9 mouse cellular contexts compared by ENCODE assay signal in genomic region chr16:78316849-78317248, GRCm38 (mm10). TPM values are rescaled to one million over a fixed set of nuclear protein-coding genes. Genes with fewer than 3 reads are reported as not detected.
DNase-seq lines count a peak whose midpoint lies in the region; ATAC-seq and TF ChIP-seq lines count a peak whose summit lies in the region.
"Had no signal": no experiment of that assay in that cellular context is flagged by ENCODE, and none has a peak within 500 bp of the region (broad histone marks: within the 10 kb centered on the region; RNA-seq: fewer than 3 reads in every experiment).

No protein-coding gene starts in this region.

- TF ChIP-seq RAD21 in CH12.LX (IDR thresholded peaks at IDR 0.05; ENCODE audit: low read depth, low read length) = peak; percentile 63

- H3K4me2 ChIP-seq in kidney, embryonic 15.5 days = no peak overlapping the region
- no peak overlapping the region for H3K4me2 ChIP-seq in CH12.LX (ENCODE audit: insufficient read depth, low read depth, poor library complexity, severe bottlenecking)
- H3K4me2 ChIP-seq: liver, embryonic 13.5 days had no signal

- H3K79me2 ChIP-seq in CH12.LX (replicated peaks; ENCODE audit: control insufficient read depth, extremely low read depth, insufficient read depth, poor library complexity, severe bottlenecking) = no peaks in the 10 kb centered on the region

- no peak overlapping the region for H3K9ac ChIP-seq in kidney, embryonic 15.5 days
- H3K9ac ChIP-seq in CH12.LX (ENCODE audit: insufficient read depth, low read depth) = no peak overlapping the region
- H3K9ac ChIP-seq: liver, embryonic 13.5 days had no signal

- no peak overlapping the region for H3K27ac ChIP-seq in kidney, embryonic 15.5 days
- H3K27ac ChIP-seq in CH12.LX (ENCODE audit: insufficient read depth, low read depth) = no peak overlapping the region
- H3K27ac ChIP-seq: liver, embryonic 13.5 days had no signal

- dilution Hi-C loops in CH12.LX (cut with MboI; ENCODE audit: extremely low pct_ligation_motif_present, extremely low pct_unique_long_range_greater_than_20kb, low sequenced_read_pairs) = no loop called here

- TF ChIP-seq CTCF in CH12.LX (conservative IDR thresholded peaks at IDR 0.05 in 1 of 2, IDR thresholded peaks at IDR 0.05 in 1 of 2; ENCODE audit: low read depth in 2 of 2, low read length in 2 of 2) = peak in 1 of 2 experiments; percentile 68; a peak in 3 of 4 replicates

- peak; percentile 44 for DNase-seq in kidney, adult 11 months
- DNase-seq in CH12.LX (ENCODE audit: extremely low read depth) = peak; percentile 42
- peak; percentile 72 for DNase-seq in brain, adult 2 months (ENCODE audit: low read depth, low spot score)
- peak; percentile 33 to 52 for DNase-seq in frontal cortex, postnatal 25 days (ENCODE audit: low spot score in 2 of 2)
- DNase-seq in kidney, postnatal 36 days = peak; percentile 41 to 78
- peak; percentile 58 for DNase-seq in thymus, postnatal 14 days
- DNase-seq: liver, embryonic 13.5 days had no signal

- H3K4me3 ChIP-seq in kidney, embryonic 15.5 days (replicated peaks) = no peak overlapping the region
- H3K4me3 ChIP-seq in CH12.LX (replicated peaks in 1 of 3; ENCODE audit: low read depth in 2 of 3, low read length in 2 of 3, poor library complexity in 1 of 3) = no peak overlapping the region
- H3K4me3 ChIP-seq: liver, embryonic 13.5 days had no signal

- in situ Hi-C loops in CH12.LX (cut with MboI; ENCODE audit: low pct_ligation_motif_present, low pct_unique_long_range_greater_than_20kb, low sequenced_read_pairs) = no loop called here

- H3K36me3 ChIP-seq in kidney, embryonic 15.5 days = no peaks in the 10 kb centered on the region
- H3K36me3 ChIP-seq in CH12.LX (replicated peaks in 1 of 2; ENCODE audit: control insufficient read depth in 1 of 2, insufficient read depth in 1 of 2, low read length in 1 of 2) = no peaks in the 10 kb centered on the region
- H3K36me3 ChIP-seq: liver, embryonic 13.5 days had no signal

- no peaks in the 10 kb centered on the region for H3K27me3 ChIP-seq in kidney, embryonic 15.5 days
- H3K27me3 ChIP-seq in CH12.LX (replicated peaks) = no peaks in the 10 kb centered on the region
- H3K27me3 ChIP-seq: liver, embryonic 13.5 days had no signal

- no peak for TF ChIP-seq POLR2A in CH12.LX (IDR thresholded peaks at IDR 0.05; ENCODE audit: low read depth, low read length)

- WGBS in kidney, embryonic 15.5 days = 91% methylated on average over 9 of the region's 9 CpGs

- H3K4me1 ChIP-seq in kidney, embryonic 15.5 days = 0 out of 2 replicates have a peak, but pooled peaks cover 14% of the 10 kb centered on the region
- H3K4me1 ChIP-seq in CH12.LX (ENCODE audit: control insufficient read depth in 1 of 2, insufficient read depth in 2 of 2) = no peaks in the 10 kb centered on the region

- TF ChIP-seq EP300 in CH12.LX (IDR thresholded peaks at IDR 0.05; ENCODE audit: low read length) = no peak

- H3K9me3 ChIP-seq in kidney, embryonic 15.5 days (replicated peaks) = no peaks in the 10 kb centered on the region
- H3K9me3 ChIP-seq in CH12.LX (replicated peaks; ENCODE audit: low read length) = no peaks in the 10 kb centered on the region
- H3K9me3 ChIP-seq: liver, embryonic 13.5 days had no signal

- ATAC-seq in kidney, embryonic 15.5 days (replicated peaks; ENCODE audit: low FRiP score) = no peak
- ATAC-seq in megakaryocyte, adult 5-6 weeks (ENCODE audit: poor library complexity, severe bottlenecking) = peak; percentile 77

TF ChIP-seq in CH12.LX, 34 proteins besides CTCF, POLR2A, EP300 and RAD21:
- TF ChIP-seq MAX (IDR thresholded peaks at IDR 0.05; ENCODE audit: low read length) (no peak), KAT2A (IDR thresholded peaks at IDR 0.05; ENCODE audit: insufficient replicate concordance, low read length) (no peak), CHD1 (IDR thresholded peaks at IDR 0.05; ENCODE audit: low read depth, low read length) (no peak), SMC3 (IDR thresholded peaks at IDR 0.05; ENCODE audit: low read depth, low read length) (peak; percentile 72), RCOR1 (conservative IDR thresholded peaks at IDR 0.05; ENCODE audit: low read depth, low read length) (no peak)

RNA-seq across cellular contexts. Expression of gene Cxadr, which starts 15.6 kb away (rescaled TPM):
- polyA plus RNA-seq in kidney, embryonic 15.5 days (2015; fragmentation: Nextera tagmentation; extraction: Ambion mirVana) = 32.0 and 37.6 TPM in 2 replicates
- 0.08 TPM in 1 of 2 replicates, not detected in the other for total RNA-seq in CH12.LX (2012; rRNA removed)
- total RNA-seq in CH12.LX (2014; rRNA removed) = not detected in 2 replicates
- 0.45 and 0.76 TPM in 2 replicates for polyA plus RNA-seq in CH12.LX (2012; ENCODE audit: insufficient read length, low read depth)
- not detected in 2 replicates for total RNA-seq in megakaryocyte, adult 5-6 weeks (2015)
- total RNA-seq in megakaryocyte, adult 5-6 weeks (2017) = 0.07 and 0.20 TPM in 2 replicates
